Mouse (Mus musculus) monocyte, adult 59 days (primary cell): ENCODE measurements around the gene Tmem254a. TPM values are rescaled to one million over a fixed set of nuclear protein-coding genes. Genes with fewer than 3 reads are reported as not detected.

Experiments
- total RNA-seq, 2 experiments: library from RNA; stranded (reverse); gene quantifications; one replicate each; pipeline ENCODE4 v1.2.4; 2023

Tmem254a gene
- 1 to 10 TPM in 1 of 2 experiments, under 1 TPM in 1; 0.55 to 1.2 TPM for total RNA-seq

GRCm38 (mm10) chr14:25927562-25927881, at the start of gene Tmem254a:
Tmem254a (minus strand) TSS chr14:25927672.

GRCm38 (mm10) chr14:25938004-25938403, 10.5 kb upstream of the Tmem254a start, which contains the start of gene Cphx1:
Cphx1 (plus strand) TSS chr14:25938304.

GRCm38 (mm10) chr14:25903000-25903399, 24.5 kb downstream of the Tmem254a start, which contains the start of gene Plac9a:
Plac9a (minus strand) TSS chr14:25903100.

Other genes starting within 250 kb of the Tmem254a start
- gene Ppif, start 233.5 kb downstream of the Tmem254a start, total RNA-seq: 10 to 100 TPM; 16.0 to 16.4 TPM
- gene Zcchc24, start 158.6 kb downstream of the Tmem254a start, total RNA-seq: 10 to 100 TPM; 36.3 to 37.7 TPM
- gene Anxa11, start 85.5 kb downstream of the Tmem254a start, total RNA-seq: 100 to 1,000 TPM; 104 to 106 TPM
- gene Plac9a, start 24.6 kb downstream of the Tmem254a start, total RNA-seq: not detected
- gene Cphx1, start 10.6 kb upstream of the Tmem254a start, total RNA-seq: not detected
- not detected for gene Duxbl1, start 50.9 kb upstream of the Tmem254a start, total RNA-seq
- gene Gm9780, start 115.0 kb upstream of the Tmem254a start, total RNA-seq: under 1 TPM in 1 of 2 experiments, not detected in 1; 0.47 TPM
- gene Tmem254c, start 139.7 kb upstream of the Tmem254a start, total RNA-seq: 10 to 100 TPM in 1 of 2 experiments, 1 to 10 TPM in 1; 1.5 to 11.5 TPM
- not detected for gene Cphx2, start 153.8 kb upstream of the Tmem254a start, total RNA-seq
- gene Cphx3, start 154.6 kb upstream of the Tmem254a start, total RNA-seq: not detected
- not detected for gene Duxbl2, start 190.7 kb upstream of the Tmem254a start, total RNA-seq